Mouse (Mus musculus): ENCODE results near the gene 3110009E18Rik.

- no peak for TF ChIP-seq EP300 (IDR thresholded peaks at IDR 0.05; ENCODE audit: low read depth)
- TF ChIP-seq CTCF (IDR thresholded peaks at IDR 0.05; ENCODE audit: low read depth): no peak
Measured at GRCm38 (mm10) chr1:120162616-120163015, 41.6 kb downstream of the 3110009E18Rik start.
